Mouse (Mus musculus) neural tube, embryonic 14.5 days (tissue): ENCODE results near the gene Tekt4. TPM values are rescaled to one million over a fixed set of nuclear protein-coding genes. Genes with fewer than 3 reads are reported as not detected.
A peak's percentile ranks its signal among the peaks of the same experiment; 100 is the strongest.

Experiments used
- ATAC-seq: fragments of 200-750 bp; cut with Nextera tagmentation; 2 replicates; pipeline ENCODE4 v1.8.0; 2017; ENCODE audit warnings: low read depth, mild to moderate bottlenecking, moderate TSS enrichment, moderate library complexity
- H3K27ac ChIP-seq: fragments of 300-500 bp; sonication (generic); 2 replicates; pipeline ENCODE4 v1.5.1; 2014; ENCODE audit warnings: low read depth, mild to moderate bottlenecking, control low read depth, low read length, moderate library complexity, mixed read lengths
- H3K27me3 ChIP-seq: fragments of 300-500 bp; sonication (generic); 2 replicates; pipeline ENCODE4 v1.6.1; 2014; ENCODE audit warnings: low read length; ENCODE audit not compliant: control insufficient read depth, insufficient read depth
- H3K36me3 ChIP-seq: fragments of 300-500 bp; sonication (generic); 2 replicates; pipeline ENCODE4 v1.6.1; 2014; ENCODE audit warnings: low read length, mixed read lengths; ENCODE audit not compliant: control insufficient read depth, insufficient read depth
- H3K4me1 ChIP-seq: fragments of 300-500 bp; sonication (generic); 2 replicates; pipeline ENCODE4 v1.6.1; 2014; ENCODE audit warnings: low read length; ENCODE audit not compliant: control insufficient read depth, insufficient read depth
- H3K4me2 ChIP-seq: fragments of 300-500 bp; sonication (generic); 2 replicates; pipeline ENCODE4 v1.6.1; 2014; ENCODE audit warnings: mild to moderate bottlenecking, low read depth, low read length, control low read depth
- H3K4me3 ChIP-seq: fragments of 300-500 bp; sonication (generic); 2 replicates; pipeline ENCODE4 v1.5.1; 2014; ENCODE audit warnings: low read depth, low read length, control low read depth, mixed read lengths
- H3K9ac ChIP-seq: fragments of 300-500 bp; sonication (generic); replicated peaks from 2 replicates; pipeline ENCODE4 v1.6.1; 2014; ENCODE audit warnings: low read depth, mild to moderate bottlenecking, control low read depth, low read length, mixed read lengths
- H3K9me3 ChIP-seq: fragments of 300-500 bp; sonication (generic); 2 replicates; pipeline ENCODE4 v1.6.1; 2016; ENCODE audit warnings: low read length; ENCODE audit not compliant: control insufficient read depth
- WGBS: fragments of 180-500 bp; shearing (Covaris S2); extraction: QIAGEN DNeasy Blood & Tissue Kit; methylation state at CpG from one replicate; pipeline ENCODE4 v1.1.7; 2014; 5-methylcytosine and 5-hydroxymethylcytosine counted together
- polyA plus RNA-seq: library from polyadenylated mRNA; unstranded; fragments of >200 nt; fragmentation: Nextera tagmentation; extraction: Ambion mirVana; gene quantifications from 2 replicates; pipeline ENCODE4 v1.2.1, GENCODE M21; 2014

Gene Tekt4
- polyA plus RNA-seq, 1 experiment from 2014 or later: 0.83 TPM

DNA sequence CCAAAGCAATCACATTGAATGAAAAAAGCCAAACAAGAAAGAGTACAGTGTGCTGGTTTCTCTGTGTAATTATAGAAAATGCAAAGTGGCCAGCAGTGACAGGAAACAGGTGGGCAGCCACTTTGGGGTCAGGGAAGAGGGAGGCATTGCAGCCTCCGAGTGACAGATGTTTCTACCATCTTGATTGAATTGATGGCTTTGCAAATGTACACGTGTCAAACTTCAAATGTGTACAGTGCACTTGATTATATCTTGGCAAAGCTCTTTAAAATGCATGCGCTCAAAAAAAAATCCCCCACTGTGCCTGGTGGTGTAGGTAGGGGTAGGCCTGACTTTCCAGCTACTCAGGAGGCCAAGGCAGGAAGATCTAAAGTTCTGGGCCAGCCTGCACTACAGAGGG lies 11.5 kb upstream of the Tekt4 start:
- Histone ChIP-seq H3K27ac (no peak overlapping the region), H3K9ac (no peak overlapping the region), H3K9me3 (no peaks in the 10 kb centered on the region), H3K4me3 (no peak overlapping the region), H3K27me3 (no peaks in the 10 kb centered on the region), H3K4me2 (no peak overlapping the region), H3K36me3 (no peaks in the 10 kb centered on the region), H3K4me1 (0 out of 2 replicates have a peak, but pooled peaks cover 3% of the 10 kb centered on the region)
- no peak for ATAC-seq
- 77% methylated on average over 3 of the region's 3 CpGs for WGBS

DNA sequence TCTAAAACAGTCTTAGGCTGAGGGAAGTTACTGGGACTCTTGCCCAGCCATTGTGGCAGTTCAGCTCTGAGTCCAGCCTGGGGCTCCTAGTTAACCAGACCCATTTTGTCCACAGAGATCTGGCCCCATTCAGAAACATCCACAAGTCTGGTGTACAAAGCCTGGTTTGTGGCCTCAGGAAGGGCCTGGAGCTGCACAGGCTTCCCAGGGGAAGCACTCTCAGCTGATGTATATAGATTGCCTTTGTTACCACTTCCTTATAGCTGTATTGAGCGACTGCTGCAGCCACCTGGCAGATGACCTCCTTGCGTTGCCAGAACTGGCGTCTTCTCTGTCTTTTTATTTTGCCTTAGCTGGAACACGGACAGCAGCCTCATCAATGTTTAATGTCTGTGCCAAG lies 9.3 kb upstream of the Tekt4 start:
- no peak overlapping the region for H3K4me3 ChIP-seq
- no peaks in the 10 kb centered on the region for H3K36me3 ChIP-seq
- no peaks in the 10 kb centered on the region for H3K9me3 ChIP-seq
- H3K9ac ChIP-seq: no peak overlapping the region
- H3K27me3 ChIP-seq: no peaks in the 10 kb centered on the region
- 0 out of 2 replicates have a peak, but pooled peaks cover 3% of the 10 kb centered on the region for H3K4me1 ChIP-seq
- H3K4me2 ChIP-seq: no peak overlapping the region
- 19% methylated on average over 4 of the region's 4 CpGs for WGBS
- ATAC-seq: no peak
- no peak overlapping the region for H3K27ac ChIP-seq

DNA sequence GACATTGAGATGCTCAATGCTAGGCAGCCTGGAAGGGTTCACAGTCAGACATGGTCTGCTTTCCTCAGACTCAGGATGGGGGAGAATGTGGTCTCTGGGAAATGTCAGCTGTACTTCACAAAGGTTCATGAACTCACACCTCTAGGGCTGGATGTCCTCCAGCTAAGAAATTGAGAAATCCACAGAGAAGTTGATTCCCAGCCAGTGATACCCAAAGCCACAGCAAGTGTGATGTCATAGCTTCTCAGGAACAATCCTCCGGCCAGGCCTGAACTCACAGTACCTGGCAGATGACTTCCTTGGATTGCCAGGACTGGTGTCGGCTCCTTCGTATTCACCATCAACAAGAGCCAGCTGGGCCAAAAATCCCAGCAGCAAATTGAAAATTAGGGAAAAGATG lies 8.6 kb upstream of the Tekt4 start:
- Histone ChIP-seq H3K27me3 (no peaks in the 10 kb centered on the region), H3K27ac (no peak overlapping the region), H3K4me1 (0 out of 2 replicates have a peak, but pooled peaks cover 3% of the 10 kb centered on the region), H3K4me3 (no peak overlapping the region), H3K9me3 (no peaks in the 10 kb centered on the region), H3K4me2 (no peak overlapping the region), H3K9ac (no peak overlapping the region), H3K36me3 (no peaks in the 10 kb centered on the region)
- no peak for ATAC-seq
- 97% methylated on average over 3 of the region's 3 CpGs for WGBS

DNA sequence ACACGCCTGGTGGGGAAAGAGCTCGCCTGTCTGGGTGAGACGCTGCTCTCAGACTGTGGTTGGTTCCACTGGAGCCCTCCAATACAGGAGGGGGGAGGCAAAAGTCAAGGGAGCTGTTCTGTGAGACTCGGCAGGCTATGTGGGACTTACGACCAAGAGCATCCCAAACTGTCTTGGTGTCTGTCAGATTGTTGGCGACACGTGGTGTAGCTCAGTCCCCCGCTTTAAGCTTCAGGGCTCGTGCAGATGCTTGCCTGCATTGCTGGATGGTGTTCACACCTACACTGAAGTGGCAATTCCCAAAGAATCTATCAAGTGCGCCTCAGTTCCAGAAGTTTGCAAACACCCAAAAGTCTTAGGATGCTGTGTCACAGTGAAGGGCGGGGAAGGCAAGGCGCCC lies 6.5 kb upstream of the Tekt4 start:
- ATAC-seq: no peak
- H3K27ac ChIP-seq: no peak overlapping the region
- no peaks in the 10 kb centered on the region for H3K27me3 ChIP-seq
- H3K4me3 ChIP-seq: no peak overlapping the region
- no peaks in the 10 kb centered on the region for H3K36me3 ChIP-seq
- H3K4me1 ChIP-seq: 0 out of 2 replicates have a peak, but pooled peaks cover 3% of the 10 kb centered on the region
- no peaks in the 10 kb centered on the region for H3K9me3 ChIP-seq
- H3K9ac ChIP-seq: no peak overlapping the region
- WGBS: 86% methylated on average over 12 of the region's 12 CpGs
- H3K4me2 ChIP-seq: no peak overlapping the region

DNA sequence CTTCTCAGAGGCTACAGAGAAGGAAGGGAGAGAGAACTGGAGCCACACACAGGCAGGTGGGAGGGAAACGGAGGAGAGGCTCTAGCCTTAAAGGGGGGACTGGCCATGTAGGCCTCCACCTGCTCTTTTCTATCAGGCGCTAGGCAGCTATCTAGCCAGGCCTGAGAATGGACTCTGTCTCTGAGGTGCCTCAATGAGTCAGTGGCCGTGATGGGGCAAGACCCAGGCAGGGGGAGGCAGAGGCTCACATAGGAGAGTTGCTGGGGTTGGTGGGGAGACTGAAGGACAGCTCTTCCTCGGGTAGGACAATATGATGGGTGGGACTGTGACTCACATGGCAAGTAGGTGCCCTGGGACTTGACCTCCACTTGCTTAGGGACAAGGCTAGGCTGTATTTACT lies 4.1 kb upstream of the Tekt4 start:
- Histone ChIP-seq H3K9me3 (no peaks in the 10 kb centered on the region), H3K4me3 (no peak overlapping the region), H3K27me3 (no peaks in the 10 kb centered on the region), H3K4me2 (no peak overlapping the region), H3K36me3 (no peaks in the 10 kb centered on the region), H3K4me1 (0 out of 2 replicates have a peak, but pooled peaks cover under 1% of the 10 kb centered on the region), H3K27ac (no peak overlapping the region), H3K9ac (no peak overlapping the region)
- WGBS: 68% methylated on average over 4 of the region's 4 CpGs
- ATAC-seq: no peak

DNA sequence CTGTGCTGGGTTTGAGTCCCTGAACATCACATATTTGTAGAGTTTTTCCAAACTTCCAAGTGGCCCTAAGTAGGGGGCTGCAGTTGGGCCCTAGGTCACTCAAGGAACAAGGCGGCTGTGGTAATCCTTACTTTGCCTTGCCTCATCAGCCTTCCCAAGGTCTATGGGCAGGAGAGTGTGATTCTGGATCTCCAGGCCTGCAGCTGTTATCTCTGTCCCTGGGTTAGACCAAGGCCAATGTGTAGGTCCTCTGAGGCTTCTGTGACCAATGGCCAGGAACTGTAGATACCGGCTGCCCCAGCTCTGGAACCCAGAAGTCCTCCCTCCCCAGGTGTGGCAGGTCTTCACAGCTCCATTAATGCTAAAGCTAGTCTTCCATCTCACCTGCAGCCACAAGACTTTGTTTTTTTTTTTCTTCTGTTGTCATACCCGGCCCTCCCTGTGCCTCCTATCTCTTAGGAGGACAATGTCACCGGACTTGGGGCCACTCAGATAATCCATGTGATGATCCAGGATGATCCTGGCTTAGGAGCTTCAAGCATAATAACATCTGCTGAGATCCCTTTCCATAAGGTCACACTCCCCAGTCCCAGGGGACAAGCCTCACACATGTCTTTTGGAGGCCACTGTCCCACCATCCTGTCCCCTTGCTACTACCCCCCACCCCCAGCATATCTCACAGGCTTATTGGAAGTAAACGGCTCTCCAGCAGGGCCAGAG lies 2.0 kb upstream of the Tekt4 start:
- Histone ChIP-seq H3K4me2 (no peak overlapping the region), H3K27me3 (no peaks in the 10 kb centered on the region), H3K4me1 (0 out of 2 replicates have a peak, but pooled peaks cover 5% of the 10 kb centered on the region), H3K36me3 (no peaks in the 10 kb centered on the region), H3K9me3 (no peaks in the 10 kb centered on the region), H3K9ac (no peak overlapping the region), H3K27ac (no peak overlapping the region), H3K4me3 (no peak overlapping the region)
- 78% methylated on average over 5 of the region's 5 CpGs for WGBS
- ATAC-seq: no peak

DNA sequence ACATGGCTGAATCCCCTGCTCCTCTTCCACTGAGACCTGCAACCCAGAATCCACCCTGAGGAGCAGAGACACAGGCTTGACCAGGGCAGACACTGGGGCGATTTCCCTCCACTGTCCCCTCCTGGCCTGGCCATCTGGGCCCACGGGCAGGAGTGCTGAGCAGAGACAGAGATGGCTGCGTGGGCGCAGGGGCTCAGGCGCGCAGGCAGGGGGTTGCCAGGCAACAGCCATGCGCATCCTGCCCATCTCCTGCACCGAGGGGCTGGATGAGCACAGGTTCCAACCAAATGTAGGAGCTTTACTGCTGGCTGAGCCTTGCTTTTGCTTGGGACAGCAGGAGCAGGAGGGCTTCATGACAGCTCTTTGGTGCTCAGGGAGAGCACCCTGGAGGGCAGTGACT lies 2.1 kb downstream of the Tekt4 start:
- Histone ChIP-seq H3K36me3 (no peaks in the 10 kb centered on the region), H3K4me1 (0 out of 2 replicates have a peak, but pooled peaks cover 5% of the 10 kb centered on the region), H3K27me3 (no peaks in the 10 kb centered on the region), H3K27ac (no peak overlapping the region), H3K9me3 (no peaks in the 10 kb centered on the region), H3K9ac (no peak overlapping the region; the same call in 1 of the 2 replicates), H3K4me2 (no peak overlapping the region), H3K4me3 (no peak overlapping the region)
- ATAC-seq: no peak
- WGBS: 28% methylated on average over 8 of the region's 8 CpGs

DNA sequence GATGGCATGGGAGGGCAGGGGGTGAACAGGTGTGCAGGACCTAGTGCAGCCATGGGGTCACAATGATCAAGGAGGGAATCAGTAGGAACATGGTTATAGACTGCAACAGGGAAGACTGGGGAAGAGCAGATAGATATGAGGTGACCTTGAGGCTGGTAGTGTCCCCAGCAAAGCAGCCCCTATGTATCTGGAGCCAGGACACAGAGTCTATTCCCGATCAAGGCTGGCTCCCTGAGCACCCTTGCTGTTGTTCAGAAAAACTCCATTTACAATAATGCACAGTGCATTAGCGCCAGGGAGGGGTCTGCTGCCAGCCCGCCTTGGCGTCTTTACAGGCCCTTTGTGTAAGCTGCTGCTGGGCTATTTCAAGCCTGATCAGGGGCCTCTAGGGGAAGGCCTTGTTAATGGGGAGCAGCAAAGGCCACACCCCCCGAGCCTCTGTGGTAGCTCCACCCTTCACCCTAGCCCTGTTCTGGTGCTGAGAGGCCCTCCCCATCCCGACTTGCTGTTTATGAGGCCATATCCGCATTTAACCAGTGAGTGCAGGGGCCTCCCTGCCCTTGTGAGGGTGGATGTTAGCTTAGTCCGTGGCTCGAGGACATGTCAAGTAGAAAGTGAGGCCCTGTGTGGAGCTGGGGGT lies 7.9 kb downstream of the Tekt4 start:
- H3K4me3 ChIP-seq: no peak overlapping the region
- no peak overlapping the region for H3K4me2 ChIP-seq
- peak; percentile 75; the same call in 1 of the 2 replicates for ATAC-seq
- H3K36me3 ChIP-seq: no peaks in the 10 kb centered on the region
- H3K27ac ChIP-seq: no peak overlapping the region
- H3K9ac ChIP-seq: no peak overlapping the region
- H3K4me1 ChIP-seq: peaks cover 7% of the 10 kb centered on the region; the same call in 1 of the 2 replicates
- no peaks in the 10 kb centered on the region for H3K27me3 ChIP-seq
- whole genome bisulfite sequencing: 8% methylated on average over 9 of the region's 9 CpGs
- H3K9me3 ChIP-seq: no peaks in the 10 kb centered on the region

DNA sequence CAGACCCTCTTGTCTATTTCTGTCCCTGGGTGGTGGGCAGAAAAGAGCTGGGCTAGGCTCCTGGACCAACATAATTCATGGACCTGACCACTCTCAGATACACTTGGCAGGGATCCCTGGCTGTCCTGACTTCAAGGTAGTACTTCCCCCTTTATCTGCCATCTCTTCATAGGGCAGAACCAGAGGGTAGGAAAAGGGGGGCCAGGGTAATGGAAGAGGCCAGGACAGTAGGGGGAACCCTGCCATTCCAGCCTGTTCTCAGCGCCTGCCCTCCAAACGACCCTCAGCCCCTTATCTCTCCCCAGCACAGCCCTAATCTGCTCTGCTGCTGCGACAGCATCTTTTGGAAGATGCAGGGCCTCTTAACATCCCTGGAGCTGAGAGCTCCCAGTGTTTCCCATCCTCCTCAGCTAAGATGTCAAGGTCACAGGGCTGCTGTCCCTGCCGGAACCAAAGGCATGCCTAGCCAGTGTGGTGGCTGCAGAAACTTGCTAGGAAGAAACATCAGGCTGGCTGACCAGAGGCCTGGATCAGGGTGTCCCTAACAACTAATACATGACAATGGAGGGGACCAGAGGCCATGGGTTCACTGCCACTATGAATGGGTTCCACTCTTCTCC lies 9.0 kb downstream of the Tekt4 start:
- H3K4me1 ChIP-seq: peaks cover 7% of the 10 kb centered on the region; the same call in 1 of the 2 replicates
- H3K27ac ChIP-seq: no peak overlapping the region
- 58% methylated on average over 4 of the region's 4 CpGs for WGBS
- H3K36me3 ChIP-seq: no peaks in the 10 kb centered on the region
- no peak overlapping the region for H3K4me3 ChIP-seq
- H3K4me2 ChIP-seq: no peak overlapping the region
- ATAC-seq: no peak
- no peaks in the 10 kb centered on the region for H3K9me3 ChIP-seq
- no peaks in the 10 kb centered on the region for H3K27me3 ChIP-seq
- no peak overlapping the region for H3K9ac ChIP-seq
